Mouse (Mus musculus): ENCODE measurements around the gene Krt7.

GRCm38 (mm10) chr15:101440837-101441236, 30.0 kb downstream of the Krt7 start:
- TF ChIP-seq CTCF (IDR thresholded peaks at IDR 0.05; ENCODE audit: low read depth) (no peak), EP300 (IDR thresholded peaks at IDR 0.05; ENCODE audit: low read depth) (no peak)
